Mouse (Mus musculus) neural tube, embryonic 12.5 days (tissue): ENCODE results near the gene Traf3ip2. TPM values are rescaled to one million over a fixed set of nuclear protein-coding genes. Genes with fewer than 3 reads are reported as not detected.

ENCODE experiments used
- ATAC-seq: fragments of 200-750 bp; cut with Nextera tagmentation; 2 replicates; pipeline ENCODE4 v1.8.0; 2017; ENCODE audit warnings: low read depth, mild to moderate bottlenecking, moderate TSS enrichment, moderate library complexity; ENCODE audit not compliant: low FRiP score
- H3K27ac ChIP-seq: fragments of 300-500 bp; sonication (generic); 2 replicates; pipeline ENCODE4 v1.5.1; 2016
- H3K27me3 ChIP-seq: fragments of 300-500 bp; sonication (generic); replicated peaks from 2 replicates; pipeline ENCODE4 v1.6.1; 2016; ENCODE audit warnings: mild to moderate bottlenecking
- H3K36me3 ChIP-seq: fragments of 300-500 bp; sonication (generic); 2 replicates; pipeline ENCODE4 v1.6.1; 2016; ENCODE audit warnings: mild to moderate bottlenecking
- H3K4me1 ChIP-seq: fragments of 300-500 bp; sonication (generic); 2 replicates; pipeline ENCODE4 v1.6.1; 2016
- H3K4me2 ChIP-seq: fragments of 300-500 bp; sonication (generic); replicated peaks from 2 replicates; pipeline ENCODE4 v1.6.1; 2016; ENCODE audit warnings: mild to moderate bottlenecking
- H3K4me3 ChIP-seq: fragments of 300-500 bp; sonication (generic); 2 replicates; pipeline ENCODE4 v1.5.1; 2016
- H3K9ac ChIP-seq: fragments of 300-500 bp; sonication (generic); 2 replicates; pipeline ENCODE4 v1.6.1; 2016; ENCODE audit warnings: mild to moderate bottlenecking
- H3K9me3 ChIP-seq: fragments of 300-500 bp; sonication (generic); 2 replicates; pipeline ENCODE4 v1.6.1; 2016; ENCODE audit warnings: mild to moderate bottlenecking
- WGBS: fragments of 180-500 bp; shearing (Covaris S2); methylation state at CpG from one replicate; pipeline ENCODE4 v1.1.7; 2016; 5-methylcytosine and 5-hydroxymethylcytosine counted together
- polyA plus RNA-seq: library from polyadenylated mRNA; unstranded; fragments of >200 nt; fragmentation: Nextera tagmentation; extraction: Ambion mirVana; gene quantifications from 2 replicates; pipeline ENCODE4 v1.2.1, GENCODE M21; 2016

The Traf3ip2 gene
- polyA plus RNA-seq, 1 experiment from 2014 or later = 7.2 TPM

- Histone ChIP-seq H3K27me3 (no peaks in the 10 kb centered on the region), H3K4me2 (peak overlapping the region; percentile 26; the same call in 1 of the 2 replicates), H3K4me1 (peaks cover 28% of the 10 kb centered on the region), H3K4me3 (no peak overlapping the region), H3K9me3 (0 out of 2 replicates have a peak, but pooled peaks cover 4% of the 10 kb centered on the region), H3K27ac (peak overlapping the region; percentile 60; the same call in 1 of the 2 replicates), H3K9ac (peak overlapping the region; percentile 36), H3K36me3 (no peaks in the 10 kb centered on the region)
- ATAC-seq = peak; percentile 74
- 36% methylated on average over 8 of the region's 8 CpGs for WGBS
These were observed 24.6 kb upstream of the Traf3ip2 start for GRCm38 (mm10) chr10:39587973-39588746.

- no peak overlapping the region for H3K4me3 ChIP-seq
- no peaks in the 10 kb centered on the region for H3K27me3 ChIP-seq
- peaks cover 12% of the 10 kb centered on the region; the same call in 1 of the 2 replicates for H3K9me3 ChIP-seq
- H3K4me2 ChIP-seq = no peak overlapping the region
- ATAC-seq = no peak
- no peak overlapping the region for H3K9ac ChIP-seq
- peaks cover 28% of the 10 kb centered on the region for H3K4me1 ChIP-seq
- 83% methylated on average over 19 of the region's 19 CpGs for WGBS
- no peaks in the 10 kb centered on the region for H3K36me3 ChIP-seq
- H3K27ac ChIP-seq = no peak overlapping the region
These were observed 22.8 kb upstream of the Traf3ip2 start for GRCm38 (mm10) chr10:39589765-39590546.

GRCm38 (mm10) chr10:39590629-39591028 is 22.1 kb upstream of the Traf3ip2 start:
- WGBS = 91% methylated on average over 10 of the region's 10 CpGs
- no peak overlapping the region for H3K9ac ChIP-seq
- H3K4me1 ChIP-seq = peaks cover 28% of the 10 kb centered on the region
- H3K4me3 ChIP-seq = no peak overlapping the region
- H3K27me3 ChIP-seq = no peaks in the 10 kb centered on the region
- H3K36me3 ChIP-seq = no peaks in the 10 kb centered on the region
- no peak overlapping the region for H3K27ac ChIP-seq
- no peak overlapping the region for H3K4me2 ChIP-seq
- no peak for ATAC-seq
- peaks cover 12% of the 10 kb centered on the region; the same call in 1 of the 2 replicates for H3K9me3 ChIP-seq

- Histone ChIP-seq H3K4me1 (peaks cover 24% of the 10 kb centered on the region), H3K27me3 (no peaks in the 10 kb centered on the region), H3K4me2 (no peak overlapping the region), H3K9ac (no peak overlapping the region), H3K36me3 (no peaks in the 10 kb centered on the region), H3K9me3 (peaks cover 12% of the 10 kb centered on the region; the same call in 1 of the 2 replicates), H3K4me3 (no peak overlapping the region), H3K27ac (no peak overlapping the region)
- ATAC-seq = no peak
- 74% methylated on average over 4 of the region's 4 CpGs for WGBS
These were observed 20.2 kb upstream of the Traf3ip2 start for GRCm38 (mm10) chr10:39592501-39592900.

- WGBS = 81% methylated on average over 1 of the region's 1 CpGs
These were observed 18.0 kb upstream of the Traf3ip2 start for GRCm38 (mm10) chr10:39594716-39595115.

GRCm38 (mm10) chr10:39595862-39596261 is 16.9 kb upstream of the Traf3ip2 start:
- no peak for ATAC-seq
- no peak overlapping the region for H3K27ac ChIP-seq
- H3K9me3 ChIP-seq = peaks cover 12% of the 10 kb centered on the region; the same call in 1 of the 2 replicates
- H3K4me1 ChIP-seq = peaks cover 7% of the 10 kb centered on the region; the same call in 1 of the 2 replicates
- WGBS = 87% methylated on average over 3 of the region's 3 CpGs
- no peak overlapping the region for H3K4me3 ChIP-seq
- H3K4me2 ChIP-seq = no peak overlapping the region
- H3K36me3 ChIP-seq = no peaks in the 10 kb centered on the region
- no peaks in the 10 kb centered on the region for H3K27me3 ChIP-seq
- no peak overlapping the region for H3K9ac ChIP-seq

More at GRCm38 (mm10) chr10:39594716-39595115, 18.0 kb upstream of the Traf3ip2 start:
- H3K9ac ChIP-seq = no peak overlapping the region
- H3K4me1 ChIP-seq = peaks cover 8% of the 10 kb centered on the region
- H3K36me3 ChIP-seq = no peaks in the 10 kb centered on the region
- no peak overlapping the region for H3K4me3 ChIP-seq
- H3K27ac ChIP-seq = no peak overlapping the region
- ATAC-seq = no peak
- H3K9me3 ChIP-seq = peaks cover 12% of the 10 kb centered on the region; the same call in 1 of the 2 replicates
- H3K27me3 ChIP-seq = no peaks in the 10 kb centered on the region
- no peak overlapping the region for H3K4me2 ChIP-seq

- no peaks in the 10 kb centered on the region for H3K27me3 ChIP-seq
- no peak overlapping the region for H3K9ac ChIP-seq
- peaks cover 12% of the 10 kb centered on the region; the same call in 1 of the 2 replicates for H3K9me3 ChIP-seq
- 49% methylated on average over 9 of the region's 9 CpGs for WGBS
- peak overlapping the region; percentile 26 for H3K27ac ChIP-seq
- H3K4me1 ChIP-seq = peaks cover 7% of the 10 kb centered on the region; the same call in 1 of the 2 replicates
- no peak overlapping the region for H3K4me3 ChIP-seq
- no peak overlapping the region for H3K4me2 ChIP-seq
- ATAC-seq = peak; percentile 53; the same call in 1 of the 2 replicates
- H3K36me3 ChIP-seq = no peaks in the 10 kb centered on the region
These were observed 15.5 kb upstream of the Traf3ip2 start for GRCm38 (mm10) chr10:39597116-39597791.

- Histone ChIP-seq H3K4me2 (no peak overlapping the region), H3K27me3 (no peaks in the 10 kb centered on the region), H3K9me3 (peaks cover 10% of the 10 kb centered on the region; the same call in 1 of the 2 replicates), H3K36me3 (no peaks in the 10 kb centered on the region), H3K27ac (peak overlapping the region; percentile 21; the same call in 1 of the 2 replicates), H3K9ac (no peak overlapping the region), H3K4me3 (no peak overlapping the region), H3K4me1 (peaks cover 7% of the 10 kb centered on the region; the same call in 1 of the 2 replicates)
- no peak for ATAC-seq
- WGBS = 58% methylated on average over 3 of the region's 3 CpGs
These were observed 14.9 kb upstream of the Traf3ip2 start for GRCm38 (mm10) chr10:39597792-39598183.

GRCm38 (mm10) chr10:39599601-39600000 is 13.1 kb upstream of the Traf3ip2 start:
- Histone ChIP-seq H3K9me3 (peaks cover 3% of the 10 kb centered on the region; the same call in 1 of the 2 replicates), H3K4me3 (no peak overlapping the region), H3K27me3 (no peaks in the 10 kb centered on the region), H3K36me3 (no peaks in the 10 kb centered on the region), H3K27ac (no peak overlapping the region), H3K4me2 (no peak overlapping the region), H3K9ac (no peak overlapping the region), H3K4me1 (peaks cover 7% of the 10 kb centered on the region; the same call in 1 of the 2 replicates)
- WGBS = 93% methylated on average over 4 of the region's 4 CpGs
- no peak for ATAC-seq

GRCm38 (mm10) chr10:39600115-39600514 is 12.6 kb upstream of the Traf3ip2 start:
- H3K4me3 ChIP-seq = no peak overlapping the region
- H3K4me1 ChIP-seq = peaks cover 7% of the 10 kb centered on the region; the same call in 1 of the 2 replicates

GRCm38 (mm10) chr10:39601068-39601467 is 11.7 kb upstream of the Traf3ip2 start:
- no peak for ATAC-seq
- Histone ChIP-seq H3K9ac (no peak overlapping the region), H3K27me3 (no peaks in the 10 kb centered on the region), H3K36me3 (no peaks in the 10 kb centered on the region), H3K4me3 (no peak overlapping the region), H3K27ac (no peak overlapping the region), H3K4me2 (no peak overlapping the region), H3K9me3 (peaks cover 11% of the 10 kb centered on the region; the same call in 1 of the 2 replicates), H3K4me1 (peaks cover 7% of the 10 kb centered on the region; the same call in 1 of the 2 replicates)
- 91% methylated on average over 5 of the region's 5 CpGs for WGBS

More at GRCm38 (mm10) chr10:39600115-39600514, 12.6 kb upstream of the Traf3ip2 start:
- Histone ChIP-seq H3K9me3 (peaks cover 8% of the 10 kb centered on the region; the same call in 1 of the 2 replicates), H3K9ac (no peak overlapping the region), H3K27me3 (no peaks in the 10 kb centered on the region), H3K4me2 (no peak overlapping the region), H3K27ac (no peak overlapping the region), H3K36me3 (no peaks in the 10 kb centered on the region)
- WGBS = 78% methylated on average over 1 of the region's 1 CpGs
- ATAC-seq = no peak
